Mouse (Mus musculus) spleen, postnatal 36 days (tissue): ENCODE data around the gene Jade3.

Experiments used
- DNase-seq, 2 experiments: peaks; one replicate each; pipeline ENCODE4 v3.0.0; 2022; ENCODE audit warnings: low spot score in 2 of 2, mixed read lengths in 1 of 2

Jade3 gene

GRCm38 (mm10) chrX:20548011-20548879, 122.8 kb downstream of the Jade3 start:
- DNase-seq: no peak

GRCm38 (mm10) chrX:20548880-20549440, 123.5 kb downstream of the Jade3 start:
- DNase-seq: no peak

GRCm38 (mm10) chrX:20549532-20549931, 124.0 kb downstream of the Jade3 start, which contains the start of gene Rgn:
Gene Rgn (plus strand): TSS chrX:20549787.
- DNase-seq: no peak

- DNase-seq: no peak
Observed at GRCm38 (mm10) chrX:20552199-20552598, 126.7 kb downstream of the Jade3 start.

- DNase-seq: no peak
Observed at GRCm38 (mm10) chrX:20561846-20562245, 136.4 kb downstream of the Jade3 start.

- no peak for DNase-seq
Observed at GRCm38 (mm10) chrX:20563941-20564340, 138.5 kb downstream of the Jade3 start.
